Mouse (Mus musculus) forebrain, embryonic 11.5 days (tissue): ENCODE measurements around the gene Mafg. TPM values are rescaled to one million over a fixed set of nuclear protein-coding genes. Genes with fewer than 3 reads are reported as not detected.

ENCODE experiments used
- ATAC-seq: fragments of 200-750 bp; cut with Nextera tagmentation; replicated peaks from 2 replicates; pipeline ENCODE4 v1.8.0; 2017; ENCODE audit warnings: moderate TSS enrichment; ENCODE audit not compliant: low FRiP score
- DNase-seq: peaks from one replicate; pipeline ENCODE4 v3.0.0-alpha.2; 2017; ENCODE audit warnings: low spot score
- H3K27ac ChIP-seq: fragments of 300-500 bp; sonication (generic); 2 replicates; pipeline ENCODE4 v1.5.1; 2014; ENCODE audit warnings: low read depth, low read length
- H3K27me3 ChIP-seq: fragments of 300-500 bp; sonication (generic); 2 replicates; pipeline ENCODE4 v1.6.1; 2014; ENCODE audit warnings: mild to moderate bottlenecking, low read length, mixed read lengths; ENCODE audit not compliant: control insufficient read depth, insufficient read depth
- H3K36me3 ChIP-seq: fragments of 300-500 bp; sonication (generic); 2 replicates; pipeline ENCODE4 v1.6.1; 2014; ENCODE audit warnings: mild to moderate bottlenecking, low read length, moderate library complexity, mixed read lengths; ENCODE audit not compliant: control insufficient read depth, insufficient read depth
- H3K4me1 ChIP-seq: fragments of 300-500 bp; sonication (generic); replicated peaks from 2 replicates; pipeline ENCODE4 v1.6.1; 2014; ENCODE audit warnings: low read length, mixed read lengths; ENCODE audit not compliant: control insufficient read depth, insufficient read depth
- H3K4me2 ChIP-seq: fragments of 300-500 bp; sonication (generic); 2 replicates; pipeline ENCODE4 v1.6.1; 2014; ENCODE audit warnings: low read depth, mild to moderate bottlenecking, low read length, moderate library complexity, mixed read lengths; ENCODE audit not compliant: severe bottlenecking
- H3K4me3 ChIP-seq: fragments of 300-500 bp; sonication (generic); 2 replicates; pipeline ENCODE4 v1.5.1; 2014; ENCODE audit warnings: low read depth, low read length
- H3K9ac ChIP-seq: fragments of 300-500 bp; sonication (generic); 2 replicates; pipeline ENCODE4 v1.6.1; 2014; ENCODE audit warnings: low read length
- H3K9me3 ChIP-seq: fragments of 300-500 bp; sonication (generic); 2 replicates; pipeline ENCODE4 v1.6.1; 2016; ENCODE audit warnings: low read length, mixed read lengths; ENCODE audit not compliant: control insufficient read depth
- WGBS: fragments of 180-500 bp; shearing (Covaris S2); extraction: QIAGEN DNeasy Blood & Tissue Kit; methylation state at CpG from one replicate; pipeline ENCODE4 v1.1.7; 2014; 5-methylcytosine and 5-hydroxymethylcytosine counted together
- polyA plus RNA-seq: library from polyadenylated mRNA; unstranded; fragments of >200 nt; fragmentation: Nextera tagmentation; extraction: Ambion mirVana; gene quantifications from 2 replicates; pipeline ENCODE4 v1.2.1, GENCODE M21; 2014

Gene Mafg
- polyA plus RNA-seq, 1 experiment from 2014 or later: 25.5 TPM

DNA sequence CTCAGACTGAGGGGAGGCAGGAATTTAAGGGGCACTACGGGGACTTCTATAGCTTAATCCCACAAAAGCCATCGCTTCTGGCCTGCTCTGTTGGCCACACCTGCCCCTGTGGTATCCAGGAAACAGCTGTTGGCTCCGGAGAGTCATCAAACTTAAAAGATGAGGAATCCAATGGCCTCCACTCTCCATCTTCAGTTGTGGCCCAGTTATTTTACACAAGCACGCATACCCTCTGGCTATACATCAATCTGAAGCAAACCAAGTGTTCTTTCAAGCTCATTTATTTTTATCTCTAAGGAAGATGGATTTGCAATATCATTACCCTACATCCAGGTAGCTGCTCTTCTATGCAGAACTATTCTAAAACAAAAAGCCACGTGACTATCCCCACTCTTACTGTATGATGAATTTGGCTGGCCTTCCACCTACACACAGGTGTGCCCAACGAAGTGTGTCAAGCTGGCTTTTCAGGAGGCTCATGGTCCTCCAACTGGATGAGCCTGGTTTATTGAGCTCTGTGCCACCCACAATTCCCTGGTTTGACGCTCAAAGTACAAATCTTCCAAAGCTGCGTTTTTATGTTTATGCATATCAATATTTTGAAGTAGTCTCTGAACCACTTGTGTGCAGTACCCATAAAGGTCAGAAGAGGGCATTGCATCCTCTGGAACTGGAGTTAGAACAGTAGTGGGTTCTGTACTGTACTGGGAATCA is 51.0 kb downstream of the Mafg start:
- Histone ChIP-seq H3K27ac (peak overlapping the region; percentile 84), H3K9me3 (peaks cover 3% of the 10 kb centered on the region; the same call in 1 of the 2 replicates), H3K27me3 (no peaks in the 10 kb centered on the region), H3K4me1 (peaks cover 10% of the 10 kb centered on the region), H3K4me2 (peak overlapping the region; percentile 87), H3K4me3 (peak overlapping the region; percentile 97), H3K9ac (peak overlapping the region; percentile 80), H3K36me3 (peaks cover 28% of the 10 kb centered on the region)
- DNase-seq (no peak), ATAC-seq (no peak)
- 76% methylated on average over 8 of the region's 8 CpGs for WGBS

DNA sequence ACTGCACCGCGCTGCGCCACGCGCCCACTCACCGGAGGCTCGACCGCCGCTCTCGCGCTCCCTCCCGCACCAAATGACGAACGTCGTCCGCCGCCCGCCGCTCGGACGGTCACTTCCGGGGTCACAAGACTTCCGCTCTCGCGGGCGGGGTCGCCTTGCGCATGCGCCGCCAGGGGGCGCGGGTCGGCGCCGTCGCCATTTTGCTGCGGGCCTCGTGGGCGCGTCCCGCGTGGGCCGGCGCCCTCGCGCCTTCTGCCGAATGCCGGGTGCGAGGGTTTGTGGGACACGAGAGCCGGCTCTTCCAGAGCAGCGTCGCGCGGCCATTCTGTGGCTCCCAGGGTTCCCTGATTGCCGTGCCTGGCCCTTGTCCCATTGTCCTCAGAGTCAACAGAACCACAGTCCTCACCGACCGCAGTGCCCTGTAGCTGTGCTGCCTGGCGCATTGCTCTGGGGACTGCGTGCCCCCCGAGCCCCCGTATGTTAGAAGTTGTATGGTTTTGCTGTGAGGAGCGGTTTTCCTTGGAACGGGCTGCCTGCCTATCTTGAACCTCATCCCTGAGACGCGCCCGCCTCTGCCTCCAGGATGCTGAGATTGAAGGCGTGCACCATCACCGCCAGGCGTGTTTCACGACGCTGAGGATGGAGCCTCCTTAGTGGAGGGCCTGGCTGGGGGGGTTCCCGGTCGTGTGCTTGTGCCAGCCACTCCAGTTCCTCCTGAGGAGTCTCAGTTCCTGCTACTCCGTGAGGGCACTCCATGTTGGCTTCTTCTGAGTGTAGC is 51.7 kb downstream of the Mafg start, which contains the start of gene Arhgdia:
Gene Arhgdia, minus strand, starts transcription at position 135 of the 778 bp plus-strand sequence.
- Histone ChIP-seq H3K9me3 (peaks cover 3% of the 10 kb centered on the region; the same call in 1 of the 2 replicates), H3K27me3 (no peaks in the 10 kb centered on the region), H3K36me3 (peaks cover 28% of the 10 kb centered on the region), H3K27ac (peak within 1 kb of the TSS; percentile 84), H3K4me3 (peak within 1 kb of the TSS; percentile 97), H3K4me2 (peak within 1 kb of the TSS; percentile 87), H3K9ac (peak within 1 kb of the TSS; percentile 80), H3K4me1 (peaks cover 10% of the 10 kb centered on the region)
- ATAC-seq (peak; percentile 63), DNase-seq (peak; percentile 95)
- 6% methylated on average over 69 of the region's 75 CpGs for WGBS

GRCm38 (mm10) chr11:120580871-120581331 is 52.5 kb downstream of the Mafg start:
- ATAC-seq: peak; percentile 20
- Histone ChIP-seq H3K4me1 (peaks cover 10% of the 10 kb centered on the region), H3K9ac (peak overlapping the region; percentile 80), H3K4me3 (peak overlapping the region; percentile 97), H3K9me3 (peaks cover 3% of the 10 kb centered on the region; the same call in 1 of the 2 replicates), H3K27me3 (no peaks in the 10 kb centered on the region), H3K27ac (peak overlapping the region; percentile 84), H3K36me3 (peaks cover 25% of the 10 kb centered on the region), H3K4me2 (peak overlapping the region; percentile 87)
- peak; percentile 69 for DNase-seq
- WGBS: under 1% methylated on average over 44 of the region's 44 CpGs

- H3K4me1 ChIP-seq: peaks cover 10% of the 10 kb centered on the region
- 70% methylated on average over 7 of the region's 7 CpGs for WGBS
These were observed 53.2 kb downstream of the Mafg start for GRCm38 (mm10) chr11:120580190-120580589.

GRCm38 (mm10) chr11:120579316-120580107 is 53.9 kb downstream of the Mafg start:
- Histone ChIP-seq H3K9me3 (peaks cover 3% of the 10 kb centered on the region; the same call in 1 of the 2 replicates), H3K4me3 (peak overlapping the region; percentile 97), H3K9ac (peak overlapping the region; percentile 30), H3K27ac (no peak overlapping the region), H3K4me1 (peaks cover 10% of the 10 kb centered on the region), H3K4me2 (peak overlapping the region; percentile 87), H3K27me3 (no peaks in the 10 kb centered on the region), H3K36me3 (peaks cover 20% of the 10 kb centered on the region)
- ATAC-seq (no peak), DNase-seq (peak; percentile 90)
- WGBS: 63% methylated on average over 15 of the region's 15 CpGs

More at GRCm38 (mm10) chr11:120580190-120580589, 53.2 kb downstream of the Mafg start:
- H3K4me2 ChIP-seq: peak overlapping the region; percentile 87
- ATAC-seq (no peak), DNase-seq (no peak)
- H3K36me3 ChIP-seq: peaks cover 22% of the 10 kb centered on the region
- no peaks in the 10 kb centered on the region for H3K27me3 ChIP-seq
- peak overlapping the region; percentile 97 for H3K4me3 ChIP-seq
- H3K9ac ChIP-seq: peak overlapping the region; percentile 80
- H3K27ac ChIP-seq: no peak overlapping the region
- H3K9me3 ChIP-seq: peaks cover 3% of the 10 kb centered on the region; the same call in 1 of the 2 replicates

DNA sequence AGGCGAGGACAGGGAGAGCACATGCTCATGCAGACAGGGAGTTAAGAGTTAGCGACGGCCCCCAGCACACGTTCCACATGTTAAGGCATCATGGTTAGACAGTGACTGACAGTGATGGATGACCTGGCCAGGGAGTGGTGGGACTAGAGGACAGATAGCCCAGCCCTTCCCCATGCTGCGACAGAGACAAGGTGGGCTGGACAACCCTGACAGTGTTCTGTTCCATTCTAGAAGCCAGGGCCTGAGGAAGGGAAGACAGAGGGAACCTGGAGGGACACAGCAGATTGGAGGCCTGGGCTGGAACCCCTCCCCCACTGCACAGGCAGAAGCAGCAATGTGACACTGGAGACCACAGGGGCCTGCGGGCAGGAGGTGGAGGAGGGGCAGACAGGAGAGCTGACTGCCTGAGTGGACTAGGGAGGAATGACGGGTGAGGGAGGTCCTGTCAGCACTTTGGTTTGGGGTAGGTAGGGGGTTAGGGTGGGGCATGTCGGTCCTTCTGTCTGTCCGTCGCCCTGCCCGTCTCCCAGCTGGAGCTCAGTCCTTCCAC is 54.6 kb downstream of the Mafg start:
- H3K9me3 ChIP-seq: no peaks in the 10 kb centered on the region; the same call in 1 of the 2 replicates
- H3K4me2 ChIP-seq: no peak overlapping the region
- no peak overlapping the region for H3K4me3 ChIP-seq
- no peak overlapping the region for H3K9ac ChIP-seq
- H3K4me1 ChIP-seq: peaks cover 13% of the 10 kb centered on the region
- H3K27ac ChIP-seq: no peak overlapping the region
- H3K36me3 ChIP-seq: peaks cover 16% of the 10 kb centered on the region
- 87% methylated on average over 11 of the region's 11 CpGs for WGBS
- ATAC-seq (no peak), DNase-seq (no peak)
- H3K27me3 ChIP-seq: no peaks in the 10 kb centered on the region

DNA sequence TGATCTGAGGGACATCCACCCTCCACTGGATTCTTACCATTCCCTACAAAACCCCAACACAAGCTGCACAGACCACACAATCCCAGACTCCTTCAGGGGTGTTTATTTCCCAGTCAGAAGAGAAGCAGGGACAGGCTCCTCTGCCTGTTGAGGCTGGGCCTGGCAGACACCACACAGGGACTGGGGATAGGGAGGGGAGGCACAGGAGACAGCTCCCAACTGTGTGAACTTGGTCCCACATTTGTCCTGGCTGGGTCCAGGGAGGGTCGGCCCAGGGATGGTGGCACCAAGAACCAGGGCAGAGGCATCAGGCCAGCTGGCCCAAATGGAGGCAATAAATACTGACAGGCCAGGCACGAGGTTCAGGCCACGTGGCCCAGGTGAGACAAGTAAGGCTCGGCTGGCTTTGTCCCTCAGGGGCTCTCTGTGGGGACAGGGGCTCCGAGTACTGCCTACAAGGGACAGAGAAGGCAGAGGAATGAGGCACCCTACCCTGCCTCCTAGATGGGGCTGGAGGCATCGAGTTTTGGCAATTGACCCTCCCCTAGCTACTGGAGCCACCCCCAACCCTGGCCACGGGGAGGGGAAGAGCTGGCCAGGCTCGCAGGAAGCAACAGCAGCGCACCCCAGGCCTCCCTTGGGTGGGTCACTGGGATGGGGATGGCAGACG is 55.2 kb downstream of the Mafg start:
- Histone ChIP-seq H3K4me1 (peaks cover 13% of the 10 kb centered on the region), H3K9me3 (no peaks in the 10 kb centered on the region), H3K9ac (no peak overlapping the region), H3K27me3 (no peaks in the 10 kb centered on the region), H3K36me3 (peaks cover 16% of the 10 kb centered on the region), H3K4me3 (no peak overlapping the region), H3K4me2 (no peak overlapping the region), H3K27ac (no peak overlapping the region)
- no peak for ATAC-seq
- WGBS: 90% methylated on average over 10 of the region's 10 CpGs
- no peak for DNase-seq
